Mouse (Mus musculus) fat pad, adult 2 months (tissue): ENCODE measurements around the gene Cdyl2.

Experiments used
- DNase-seq: peaks from one replicate; pipeline ENCODE4 v3.0.0-alpha.2; 2011; ENCODE audit warnings: low read depth, low spot score; ENCODE audit errors: extremely low read depth

Cdyl2 gene

DNA sequence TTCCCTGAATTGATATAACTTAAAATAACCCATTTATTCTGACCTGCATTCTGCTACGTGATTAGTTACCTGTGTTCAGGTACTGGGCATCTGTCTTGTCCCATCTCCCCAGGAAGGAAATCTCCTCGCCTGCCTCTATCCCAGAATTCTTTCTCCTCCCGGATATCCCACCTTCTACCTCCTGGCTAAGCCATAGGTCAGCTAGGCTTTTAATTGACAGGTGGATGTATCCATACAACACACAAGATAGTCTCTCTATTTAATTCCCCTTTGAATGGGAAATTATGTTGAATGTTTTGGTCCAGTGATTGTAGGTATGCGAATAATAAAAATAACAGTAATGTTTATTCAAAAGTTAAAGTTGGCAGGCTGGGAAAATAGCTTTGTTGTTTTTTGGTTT, 59.7 kb downstream of the Cdyl2 start:
- DNase-seq: no peak

DNA sequence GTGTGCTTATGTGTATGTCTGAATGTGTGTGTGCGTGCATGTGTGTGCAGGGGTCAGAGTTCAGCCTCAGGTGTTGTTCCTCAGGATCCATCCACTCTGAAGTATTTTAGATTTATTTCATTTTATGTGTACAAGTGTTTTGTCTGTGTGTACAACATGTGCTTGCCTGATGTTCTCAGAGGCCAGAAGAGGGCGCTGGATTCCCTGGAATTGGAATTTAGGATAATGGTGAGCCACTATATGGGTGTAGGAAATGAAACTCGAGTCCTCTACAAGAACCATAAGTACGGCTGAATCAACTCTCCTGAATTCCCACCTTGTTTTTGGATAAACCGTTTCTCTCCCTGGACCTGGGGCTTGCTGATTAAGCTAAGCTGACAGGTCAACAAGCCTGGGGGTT, 61.2 kb downstream of the Cdyl2 start:
- DNase-seq: no peak

DNA sequence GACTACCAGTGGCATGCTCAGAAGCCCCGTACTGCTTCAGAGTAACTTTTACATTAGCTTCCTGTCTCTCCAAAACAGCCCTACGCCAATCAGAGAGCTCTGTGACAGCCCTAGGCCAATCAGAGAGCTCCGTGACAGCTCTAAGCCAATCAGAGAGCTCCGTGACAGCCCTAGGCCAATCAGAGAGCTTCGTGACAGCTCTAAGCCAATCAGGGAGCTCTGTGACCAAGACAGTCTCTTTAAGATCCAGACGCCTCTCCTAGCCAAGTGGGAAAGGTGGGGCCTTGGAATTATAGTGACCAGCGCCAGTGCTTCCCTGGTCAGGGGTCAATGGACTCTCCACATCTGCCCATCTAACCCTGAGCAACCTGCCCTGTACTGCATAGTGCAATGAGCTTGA, 62.2 kb downstream of the Cdyl2 start:
- no peak for DNase-seq

DNA sequence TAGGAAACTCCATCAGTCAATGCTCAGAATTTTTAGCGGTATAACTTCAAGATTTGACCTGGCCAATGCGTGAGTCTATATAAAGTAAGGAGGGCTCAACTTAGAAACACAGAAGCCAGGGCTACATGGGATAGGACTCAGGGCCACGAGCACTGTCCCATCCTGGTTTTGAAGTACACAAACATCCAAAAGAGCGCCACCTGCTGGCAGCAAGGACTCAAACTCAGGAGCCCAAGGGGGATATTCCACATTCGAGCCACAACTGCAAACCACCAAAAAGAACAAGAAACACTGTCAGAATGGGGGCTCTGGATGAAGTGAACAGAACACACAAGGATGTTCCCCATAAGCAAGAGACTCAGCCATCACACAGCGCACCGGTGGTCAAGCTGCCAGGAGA, 63.8 kb downstream of the Cdyl2 start:
- DNase-seq: no peak

DNA sequence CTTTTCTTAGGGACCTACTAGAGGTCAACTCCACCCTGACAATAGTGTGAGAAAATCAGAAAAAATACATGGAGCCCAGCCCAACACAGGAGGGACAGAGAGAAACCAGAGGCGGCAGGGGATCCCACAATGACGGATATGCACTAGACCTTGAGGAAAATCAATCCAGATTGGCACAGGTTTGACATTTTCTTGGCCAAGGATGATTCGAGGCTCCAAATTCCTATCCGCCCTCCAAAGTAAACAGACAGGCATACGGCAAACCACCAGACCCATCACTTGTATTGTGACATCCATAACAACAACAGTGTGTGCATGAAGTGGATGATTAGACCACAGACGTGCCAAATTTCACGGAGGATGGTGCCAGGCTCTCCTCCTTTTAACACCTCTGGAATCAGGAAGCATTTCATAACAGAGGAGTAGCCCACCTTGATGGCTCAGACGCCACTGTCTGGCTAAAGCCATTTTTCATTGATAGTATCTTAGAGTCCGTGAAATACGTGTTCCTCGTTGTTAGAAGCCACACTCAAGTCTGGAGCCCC, 65.9 kb downstream of the Cdyl2 start:
- DNase-seq: peak; percentile 37

DNA sequence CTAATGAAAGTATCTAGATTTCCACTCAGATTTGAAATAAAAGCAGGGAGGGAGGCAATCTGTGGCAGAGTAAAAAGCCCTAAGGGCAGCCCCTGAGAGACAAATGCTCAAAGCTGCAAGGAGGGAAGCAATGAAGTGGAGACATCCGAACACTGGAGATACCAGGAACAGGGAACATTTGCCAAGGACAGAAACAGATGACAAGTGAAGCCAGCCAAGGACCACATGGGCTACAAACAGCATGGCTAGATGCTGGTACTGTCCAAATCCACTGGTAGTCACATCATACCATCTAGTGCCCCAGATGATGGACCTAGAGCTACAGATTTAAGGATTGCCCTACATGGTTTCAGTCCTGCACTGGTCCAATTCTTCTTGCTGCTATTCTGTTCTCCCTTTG, 71.3 kb downstream of the Cdyl2 start:
- DNase-seq: no peak

DNA sequence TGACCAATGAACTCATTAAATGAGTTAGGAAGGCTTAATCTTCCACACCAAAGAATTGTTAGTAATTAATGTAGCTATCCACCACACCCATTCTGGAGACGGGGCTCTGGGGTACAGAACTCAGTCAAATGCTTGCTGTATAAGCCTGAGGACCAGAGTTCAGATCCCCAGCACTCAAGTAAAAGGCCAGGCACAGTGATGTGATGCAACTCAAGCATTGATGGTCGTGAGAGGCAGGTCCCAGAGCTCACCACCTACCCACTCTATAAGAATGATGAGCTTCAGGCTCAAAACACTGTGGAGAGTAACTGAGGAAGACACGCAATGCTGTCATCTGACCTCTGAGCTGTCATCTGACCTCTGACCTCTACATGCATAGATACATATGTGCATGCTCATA, 76.0 kb downstream of the Cdyl2 start:
- no peak for DNase-seq

DNA sequence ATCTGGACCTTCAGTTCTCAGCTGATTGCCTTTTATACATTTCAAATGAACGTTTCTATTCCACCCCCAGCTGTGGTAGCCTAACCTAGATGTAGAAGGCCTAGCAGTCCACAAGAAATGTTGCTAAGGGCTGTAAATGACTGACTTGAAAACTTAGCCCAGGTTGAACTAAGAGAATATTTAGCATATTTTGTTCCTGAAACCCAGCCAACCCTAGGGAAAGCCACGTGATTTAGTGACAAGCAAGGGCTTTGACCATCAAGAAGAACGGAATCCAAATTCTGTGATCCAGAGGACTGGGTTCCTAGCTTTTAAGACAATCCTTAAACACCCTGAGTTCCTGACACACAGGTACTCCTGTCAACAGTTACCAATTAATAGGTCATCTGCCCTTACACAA, 77.9 kb downstream of the Cdyl2 start:
- no peak for DNase-seq

DNA sequence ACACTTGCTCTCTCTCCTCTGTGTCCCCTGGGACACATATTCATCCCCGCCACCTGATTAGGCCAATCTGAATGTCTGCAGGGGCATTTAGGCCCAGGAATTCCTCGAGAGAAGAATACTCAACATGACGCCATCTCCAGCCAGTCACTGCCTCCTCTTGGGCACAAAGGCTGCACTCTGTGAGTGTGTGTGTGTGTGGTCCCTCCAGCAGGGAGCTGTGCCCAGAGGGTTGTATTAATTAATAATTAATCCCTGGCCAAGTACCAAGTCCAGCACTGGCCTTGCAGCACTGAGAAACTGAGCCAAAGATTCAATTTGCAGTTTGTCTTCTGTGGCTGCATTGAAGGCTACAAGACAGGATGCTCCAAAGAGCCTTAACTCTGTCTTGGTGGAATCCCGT, 79.8 kb downstream of the Cdyl2 start:
- no peak for DNase-seq

DNA sequence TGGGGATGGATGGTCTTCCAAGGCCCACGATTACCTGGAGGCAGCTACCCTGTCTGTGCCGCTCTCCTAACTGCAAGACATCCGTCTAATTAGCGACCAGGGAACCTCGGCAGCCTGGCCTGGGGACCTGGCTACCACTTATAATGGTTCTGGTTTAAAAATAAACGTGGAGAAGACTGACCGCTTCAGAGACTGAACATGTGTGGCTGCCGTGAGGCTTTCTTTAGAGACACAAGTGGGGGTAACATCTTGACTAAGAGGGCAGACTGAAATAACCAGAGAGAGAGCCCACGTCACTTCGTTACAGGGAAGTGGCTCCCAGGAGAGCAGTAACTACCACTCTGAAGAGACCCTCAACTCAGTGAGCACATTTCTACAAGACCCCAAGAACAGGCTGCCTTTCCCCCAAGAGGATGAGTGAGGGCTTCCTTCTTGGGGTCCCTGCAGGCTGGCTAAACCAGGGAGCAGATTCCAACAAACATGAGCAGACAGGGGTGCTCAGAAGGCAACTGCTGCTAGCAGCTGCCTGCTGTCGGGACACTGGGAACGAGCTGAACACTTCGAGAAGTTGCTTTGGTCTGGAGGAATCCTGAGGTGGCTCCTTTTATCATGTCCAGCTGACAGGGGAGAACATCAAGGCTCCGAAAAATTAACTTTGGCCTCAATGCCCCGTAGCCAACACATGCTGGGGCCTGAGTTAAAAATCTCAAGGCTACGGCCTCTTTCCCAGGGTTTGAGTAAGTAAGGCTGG, 82.6 kb downstream of the Cdyl2 start:
- DNase-seq: no peak

DNA sequence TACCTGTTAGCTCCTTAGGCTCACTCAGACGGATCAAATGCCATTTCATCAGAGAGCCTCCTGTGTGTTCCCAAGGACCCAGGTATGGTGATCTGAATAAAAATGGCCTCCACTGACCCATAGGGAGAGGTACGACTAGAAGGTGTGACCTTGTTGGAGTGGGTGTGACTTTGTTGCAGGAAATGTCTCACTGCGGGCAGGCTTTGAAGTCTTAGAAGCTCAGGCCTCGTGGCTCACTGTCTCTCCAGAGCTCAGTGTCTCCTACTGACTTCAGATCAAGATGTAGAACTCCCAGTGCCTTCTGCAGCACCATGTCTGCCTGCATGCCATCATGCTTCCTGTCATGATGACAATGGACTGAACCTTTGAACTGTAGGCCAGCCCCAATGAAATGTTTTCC, 87.4 kb downstream of the Cdyl2 start:
- no peak for DNase-seq

DNA sequence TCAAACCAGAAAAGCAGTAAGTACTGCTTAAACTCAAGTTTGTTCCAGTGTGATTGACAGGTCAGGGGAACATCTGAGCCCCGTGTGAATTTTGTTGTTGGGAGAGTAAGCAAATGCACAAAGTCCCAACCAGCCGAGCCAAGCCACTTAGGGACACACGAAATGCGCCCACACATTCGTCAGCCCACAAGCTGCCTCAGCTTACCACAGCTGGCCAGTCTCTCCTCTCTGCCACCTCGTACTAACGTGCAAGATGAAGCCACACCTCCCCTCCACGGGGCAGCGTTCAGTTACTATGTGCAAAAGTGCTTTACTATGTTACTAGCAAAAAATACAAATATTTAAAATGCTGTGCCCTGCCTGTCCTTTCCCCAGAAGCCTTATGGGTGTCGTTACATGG, 91.9 kb downstream of the Cdyl2 start:
- no peak for DNase-seq

DNA sequence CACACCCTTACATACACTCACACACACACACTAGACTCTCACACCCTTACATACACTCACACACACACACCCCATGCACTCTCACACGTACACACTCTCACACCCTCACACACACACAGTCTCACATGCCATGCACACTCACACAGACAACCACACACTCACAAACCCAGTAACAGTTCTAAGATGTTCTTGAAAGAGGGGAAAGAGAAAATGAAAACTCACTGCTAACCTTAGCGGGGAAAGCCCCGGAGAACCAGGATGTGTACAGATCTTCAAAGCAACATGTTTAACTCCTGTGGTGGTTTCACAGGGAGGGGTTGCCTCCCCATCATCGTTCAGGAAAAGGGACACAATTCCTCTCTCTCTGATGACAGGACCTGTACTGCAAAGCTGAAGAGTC, 94.8 kb downstream of the Cdyl2 start:
- no peak for DNase-seq

DNA sequence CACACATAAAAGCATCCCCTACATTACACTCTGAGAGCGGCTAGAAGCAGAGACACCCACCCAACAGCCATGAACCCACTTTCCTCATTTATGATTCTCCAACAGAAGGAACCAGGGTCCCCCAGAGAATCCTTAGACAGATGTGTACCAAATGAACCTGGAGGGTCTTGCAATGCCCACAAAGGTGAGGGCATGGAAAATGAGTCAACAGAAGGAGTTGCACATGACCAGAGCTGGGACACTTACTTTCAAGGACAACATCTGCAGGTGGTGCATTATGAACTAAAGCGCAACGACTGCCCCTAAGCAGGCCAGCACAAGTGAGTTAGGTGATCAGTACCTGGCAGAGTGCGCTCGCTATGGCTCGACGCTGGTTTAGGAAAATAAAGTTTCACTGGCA, 95.6 kb downstream of the Cdyl2 start:
- DNase-seq: no peak

DNA sequence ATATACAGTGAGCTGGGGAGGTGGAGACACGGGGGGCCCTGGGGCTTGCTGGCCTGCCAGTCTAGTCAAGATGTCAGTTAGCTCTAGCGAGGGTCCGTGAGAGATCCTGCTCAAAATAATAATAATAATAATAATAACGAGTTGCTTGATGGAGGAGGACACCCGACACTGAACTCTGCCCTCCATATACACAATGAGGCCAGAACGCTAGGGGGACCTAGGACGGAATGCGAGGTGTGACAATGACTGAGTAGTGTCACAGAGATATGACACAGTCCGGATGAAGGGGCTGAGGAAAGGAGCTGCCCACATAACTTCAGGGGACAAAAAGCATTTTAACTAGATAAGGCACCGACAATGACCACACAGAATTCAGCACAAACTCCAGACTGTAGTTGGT, 96.4 kb downstream of the Cdyl2 start:
- no peak for DNase-seq

DNA sequence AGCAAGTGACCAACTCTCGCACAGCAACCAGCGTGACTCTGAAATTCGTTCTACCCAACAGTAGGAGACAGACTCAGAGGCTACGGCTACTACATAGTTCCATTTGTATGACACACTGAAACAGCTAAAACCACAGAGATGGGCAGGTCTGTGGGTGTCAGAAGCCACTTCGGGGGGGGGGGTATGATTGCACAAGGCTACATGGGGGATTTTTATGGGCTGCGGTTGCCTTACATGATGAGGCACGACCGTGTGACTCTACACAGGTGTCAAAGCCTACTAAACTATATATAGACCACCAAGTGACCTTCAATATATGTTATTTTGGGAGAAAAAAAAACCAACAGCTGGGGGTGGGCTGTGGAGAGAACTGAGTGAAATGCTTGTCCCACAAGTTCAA, 96.8 kb downstream of the Cdyl2 start:
- DNase-seq: no peak

DNA sequence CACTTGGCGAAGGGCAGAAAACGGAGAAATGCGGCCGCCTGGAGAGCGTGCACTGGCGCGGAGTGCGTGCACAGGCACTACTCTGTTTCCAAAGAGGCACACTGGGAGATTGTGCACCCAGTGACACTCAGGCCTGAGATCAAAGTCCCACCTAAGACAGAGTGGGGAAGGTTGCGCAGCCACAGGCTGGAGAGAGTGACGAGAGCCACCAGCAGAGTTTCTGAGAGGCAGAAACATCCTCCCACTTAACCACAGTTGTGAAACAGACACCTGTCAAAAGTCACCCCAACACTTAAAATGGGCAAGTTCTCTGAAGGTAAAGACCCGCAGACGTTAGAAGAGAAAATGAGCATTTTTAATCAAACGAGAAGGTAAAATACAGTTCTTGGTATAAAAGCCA, 97.5 kb downstream of the Cdyl2 start:
- no peak for DNase-seq

DNA sequence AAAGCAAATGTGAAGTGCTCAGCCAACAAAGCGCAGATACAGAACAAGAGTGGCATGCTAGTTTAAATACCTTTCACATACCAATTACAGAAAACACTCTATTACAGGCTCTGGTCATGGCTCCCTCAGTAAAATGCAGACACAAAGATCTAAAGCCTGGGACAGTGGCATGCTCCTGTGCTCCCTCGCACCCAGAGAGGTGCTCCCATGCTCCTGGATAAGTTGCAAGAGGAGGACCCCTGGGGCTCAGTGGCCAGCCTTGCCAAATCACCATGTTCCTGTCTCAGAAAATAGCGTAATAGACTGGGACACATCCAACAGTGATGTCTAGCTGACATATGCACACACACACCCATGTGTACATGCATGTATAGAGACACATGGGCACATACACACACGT, 98.4 kb downstream of the Cdyl2 start:
- DNase-seq: no peak

DNA sequence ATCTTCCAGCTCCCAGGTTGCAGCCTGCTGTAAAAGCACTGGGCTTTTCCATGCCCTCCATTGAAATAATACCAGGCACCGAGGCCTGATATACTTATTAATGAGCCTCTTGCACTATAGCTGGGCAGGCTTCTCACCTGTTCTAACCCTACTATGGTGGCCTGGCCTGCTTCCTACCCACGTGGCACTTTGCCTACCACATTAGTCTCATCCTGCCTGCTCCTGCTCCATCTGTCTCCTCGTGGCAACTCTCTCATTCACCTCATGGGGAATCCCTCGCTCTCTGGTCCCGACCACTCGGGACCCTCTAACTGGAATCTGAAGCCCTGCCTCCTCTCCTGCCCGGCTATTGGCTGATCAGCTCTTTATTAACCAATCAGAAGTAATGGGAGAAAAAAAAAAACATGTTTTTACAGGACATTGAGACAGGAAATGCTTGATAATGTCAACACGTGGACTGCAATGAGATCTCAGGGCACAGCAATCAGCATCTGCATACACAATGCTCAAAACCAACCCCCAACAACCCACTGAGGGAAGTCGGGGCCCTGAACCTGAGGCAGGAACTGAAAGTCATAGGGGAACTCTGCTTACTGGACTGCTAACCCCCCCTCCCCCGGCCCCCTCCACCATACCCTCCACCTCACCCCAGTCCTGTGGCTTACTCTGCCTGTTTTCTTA, 99.2 kb downstream of the Cdyl2 start:
- no peak for DNase-seq

DNA sequence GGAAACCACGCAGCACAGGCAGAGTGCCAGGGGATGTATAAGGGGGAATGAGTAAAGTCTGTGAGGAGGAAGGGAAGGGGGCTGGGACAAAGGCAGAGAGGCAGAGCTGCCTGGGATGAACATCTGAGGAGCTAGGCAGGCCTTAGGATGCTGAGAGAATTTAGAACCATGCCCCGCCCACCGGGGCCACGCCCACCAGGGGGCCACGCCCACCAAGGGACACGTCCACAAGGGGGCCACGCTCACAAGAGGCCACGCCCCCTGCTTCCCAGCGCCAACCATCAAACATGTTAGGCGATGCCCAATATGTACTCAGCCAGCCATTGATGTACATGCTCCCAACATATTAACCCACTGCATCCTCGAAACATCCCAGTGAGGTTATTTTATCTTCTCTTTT, 102.7 kb downstream of the Cdyl2 start:
- DNase-seq: no peak

DNA sequence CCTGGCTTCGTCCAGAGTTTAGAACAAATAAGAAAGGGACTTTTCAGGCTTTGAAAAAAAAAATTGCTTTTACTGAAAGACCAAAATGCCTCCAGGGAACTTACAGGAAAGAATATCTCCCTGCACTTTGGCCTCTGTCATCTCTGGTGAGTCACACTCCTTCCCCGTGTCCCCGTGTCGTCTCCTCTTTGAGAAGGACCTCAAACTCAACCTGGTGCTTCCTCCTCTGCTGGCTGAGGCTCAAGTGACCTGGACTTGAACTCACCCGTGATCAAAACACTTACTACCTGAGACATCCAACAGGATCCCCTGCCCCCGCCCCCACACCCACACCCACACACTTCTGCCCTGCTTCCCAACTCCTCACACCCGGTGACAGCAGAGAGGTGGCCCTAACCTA, 103.8 kb downstream of the Cdyl2 start:
- no peak for DNase-seq

DNA sequence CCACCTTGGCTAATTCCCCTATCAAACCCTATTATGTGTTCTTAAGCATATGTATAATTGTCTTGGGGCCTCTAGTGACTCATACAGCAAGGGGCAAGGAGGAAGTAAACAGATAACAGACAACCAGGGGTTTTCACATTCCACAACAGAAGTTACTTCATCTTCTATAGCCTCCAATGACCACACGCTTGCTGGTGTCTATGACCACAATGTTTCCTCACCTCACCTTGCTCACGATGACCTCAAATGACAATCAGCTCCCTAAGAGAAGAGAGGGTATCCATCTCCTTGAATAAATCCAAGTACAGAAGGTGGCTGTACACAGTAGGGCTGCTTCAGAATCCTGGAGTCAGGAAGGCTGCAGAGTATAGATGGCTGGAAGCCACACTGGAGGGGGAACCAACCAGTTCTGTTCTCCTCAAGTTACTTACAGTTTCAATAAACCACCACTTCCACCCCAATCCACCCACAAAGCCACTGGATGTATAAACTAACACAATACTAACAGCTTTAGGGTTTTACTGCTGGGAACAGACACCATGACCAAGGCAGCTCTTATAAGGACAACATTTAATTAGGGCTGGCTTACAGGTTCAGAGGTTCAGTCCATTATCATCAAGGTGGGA, 104.8 kb downstream of the Cdyl2 start:
- no peak for DNase-seq
